Mouse (Mus musculus): ENCODE results near the gene Hoxa4. TPM values are rescaled to one million over a fixed set of nuclear protein-coding genes. Genes with fewer than 3 reads are reported as not detected.

Gene Hoxa4
- total and polyA plus RNA-seq, 3 experiments: 0.19 TPM; not detected in 2

DNA sequence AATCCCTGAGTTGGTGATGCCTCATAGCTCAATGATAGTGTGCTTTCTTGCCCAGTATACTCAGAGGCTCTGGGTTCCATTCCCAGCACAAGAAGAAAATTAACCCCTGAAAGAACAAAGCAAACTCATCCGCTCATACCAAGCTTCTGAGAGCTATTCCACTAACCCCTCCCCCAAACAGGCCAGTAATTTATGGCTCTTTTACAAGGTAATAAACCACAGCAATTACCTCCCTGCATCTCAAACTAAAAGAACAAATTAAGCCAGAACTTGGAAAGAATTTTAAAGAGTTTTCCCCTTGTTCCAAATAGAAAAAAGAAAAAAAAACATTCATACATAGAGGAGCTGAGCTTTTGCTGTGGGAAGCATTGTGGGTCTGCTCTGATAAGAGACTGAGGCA, 8.8 kb downstream of the Hoxa4 start:
- Histone ChIP-seq H3K9ac (ENCODE audit: insufficient read depth, low read depth) (no peak overlapping the region), H3K27ac (ENCODE audit: insufficient read depth, low read depth) (no peak overlapping the region), H3K4me2 (ENCODE audit: insufficient read depth, low read depth, poor library complexity, severe bottlenecking) (no peak overlapping the region), H3K4me3 (replicated peaks in 1 of 3; ENCODE audit: low read depth in 2 of 3, low read length in 2 of 3, poor library complexity in 1 of 3) (no peak overlapping the region), H3K27me3 (replicated peaks) (no peaks in the 10 kb centered on the region), H3K4me1 (ENCODE audit: control insufficient read depth in 1 of 2, insufficient read depth in 2 of 2) (no peaks in the 10 kb centered on the region), H3K36me3 (replicated peaks in 1 of 2; ENCODE audit: control insufficient read depth in 1 of 2, insufficient read depth in 1 of 2, low read length in 1 of 2) (no peaks in the 10 kb centered on the region), H3K9me3 (replicated peaks; ENCODE audit: low read length) (no peaks in the 10 kb centered on the region), H3K79me2 (replicated peaks; ENCODE audit: control insufficient read depth, extremely low read depth, insufficient read depth, poor library complexity, severe bottlenecking) (no peaks in the 10 kb centered on the region)
- DNase-seq (ENCODE audit: extremely low read depth): no peak
- in situ Hi-C loops (cut with MboI; ENCODE audit: low pct_ligation_motif_present, low pct_unique_long_range_greater_than_20kb, low sequenced_read_pairs): no loop called here
- TF ChIP-seq ELF1 (IDR thresholded peaks at IDR 0.05; ENCODE audit: low read depth, low read length): no peak
- TF ChIP-seq TBP (conservative IDR thresholded peaks at IDR 0.05; ENCODE audit: low read depth, low read length): no peak
- TF ChIP-seq MAX (IDR thresholded peaks at IDR 0.05; ENCODE audit: low read length): no peak
- no peak for TF ChIP-seq HCFC1 (IDR thresholded peaks at IDR 0.05; ENCODE audit: low read depth, low read length)
- dilution Hi-C loops (cut with MboI; ENCODE audit: extremely low pct_ligation_motif_present, extremely low pct_unique_long_range_greater_than_20kb, low sequenced_read_pairs): no loop called here

DNA sequence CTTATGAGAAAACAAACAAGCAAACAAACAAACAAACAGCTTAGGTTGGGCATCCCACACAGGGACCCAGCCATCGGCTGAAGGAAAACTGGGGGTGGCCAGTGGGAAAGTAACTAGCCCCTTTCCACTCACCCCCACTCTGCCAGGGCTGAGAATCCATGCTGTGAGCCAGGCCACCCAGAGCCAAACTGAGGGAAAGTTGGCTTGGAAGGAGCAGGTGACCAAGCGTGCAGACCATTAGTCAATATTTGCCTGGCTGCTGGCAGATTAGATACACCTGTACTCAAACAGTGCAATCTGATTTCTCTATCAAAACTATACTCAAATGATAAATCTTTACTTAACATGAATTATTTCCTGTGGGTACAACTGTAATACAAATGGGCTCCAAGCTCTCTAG, 9.5 kb downstream of the Hoxa4 start:
- Histone ChIP-seq H3K9ac (ENCODE audit: insufficient read depth, low read depth) (no peak overlapping the region), H3K27ac (ENCODE audit: insufficient read depth, low read depth) (no peak overlapping the region), H3K36me3 (replicated peaks in 1 of 2; ENCODE audit: control insufficient read depth in 1 of 2, insufficient read depth in 1 of 2, low read length in 1 of 2) (no peaks in the 10 kb centered on the region), H3K9me3 (replicated peaks; ENCODE audit: low read length) (no peaks in the 10 kb centered on the region), H3K79me2 (replicated peaks; ENCODE audit: control insufficient read depth, extremely low read depth, insufficient read depth, poor library complexity, severe bottlenecking) (no peaks in the 10 kb centered on the region), H3K4me2 (ENCODE audit: insufficient read depth, low read depth, poor library complexity, severe bottlenecking) (no peak overlapping the region), H3K4me1 (ENCODE audit: control insufficient read depth in 1 of 2, insufficient read depth in 2 of 2) (no peaks in the 10 kb centered on the region), H3K4me3 (replicated peaks in 1 of 3; ENCODE audit: low read depth in 2 of 3, low read length in 2 of 3, poor library complexity in 1 of 3) (no peak overlapping the region), H3K27me3 (replicated peaks) (no peaks in the 10 kb centered on the region)
- DNase-seq (ENCODE audit: extremely low read depth): no peak
- TF ChIP-seq BHLHE40 (IDR thresholded peaks at IDR 0.05; ENCODE audit: low read depth, low read length): no peak
- TF ChIP-seq CHD1 (IDR thresholded peaks at IDR 0.05; ENCODE audit: low read depth, low read length): no peak
- TF ChIP-seq CTCF (conservative IDR thresholded peaks at IDR 0.05 in 1 of 2, IDR thresholded peaks at IDR 0.05 in 1 of 2; ENCODE audit: low read depth in 2 of 2, low read length in 2 of 2): no peak
- no peak for TF ChIP-seq USF2 (conservative IDR thresholded peaks at IDR 0.05; ENCODE audit: low read depth, low read length)
- TF ChIP-seq POLR2A (IDR thresholded peaks at IDR 0.05; ENCODE audit: low read depth, low read length): no peak
- in situ Hi-C loops (cut with MboI; ENCODE audit: low pct_ligation_motif_present, low pct_unique_long_range_greater_than_20kb, low sequenced_read_pairs): no loop called here
- dilution Hi-C loops (cut with MboI; ENCODE audit: extremely low pct_ligation_motif_present, extremely low pct_unique_long_range_greater_than_20kb, low sequenced_read_pairs): no loop called here

DNA sequence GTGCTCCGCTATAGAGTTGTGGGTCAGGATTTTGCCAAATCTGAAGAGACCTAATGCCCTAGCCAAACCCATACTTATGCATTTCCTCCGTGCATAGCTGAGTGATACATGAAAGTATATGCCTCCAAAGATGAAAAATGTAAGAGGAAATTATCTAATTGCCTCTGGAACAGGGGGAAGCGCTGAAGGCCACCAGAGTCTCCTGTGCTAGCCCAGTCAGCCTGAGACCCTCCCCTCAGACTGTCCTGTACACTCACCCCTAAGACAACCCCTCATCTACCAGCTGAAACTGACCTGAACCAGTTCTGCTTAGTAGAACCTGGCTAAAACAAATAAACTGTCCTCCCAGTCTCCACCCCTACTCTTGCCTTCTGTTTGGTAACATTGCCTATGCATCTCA, 10.8 kb downstream of the Hoxa4 start:
- H3K36me3 ChIP-seq (replicated peaks in 1 of 2; ENCODE audit: control insufficient read depth in 1 of 2, insufficient read depth in 1 of 2, low read length in 1 of 2): no peaks in the 10 kb centered on the region
- H3K9me3 ChIP-seq (replicated peaks; ENCODE audit: low read length): no peaks in the 10 kb centered on the region
- in situ Hi-C loops (cut with MboI; ENCODE audit: low pct_ligation_motif_present, low pct_unique_long_range_greater_than_20kb, low sequenced_read_pairs): no loop called here
- H3K27ac ChIP-seq (ENCODE audit: insufficient read depth, low read depth): no peak overlapping the region
- DNase-seq (ENCODE audit: extremely low read depth): no peak
- H3K4me3 ChIP-seq (replicated peaks in 1 of 3; ENCODE audit: low read depth in 2 of 3, low read length in 2 of 3, poor library complexity in 1 of 3): no peak overlapping the region
- no peaks in the 10 kb centered on the region for H3K4me1 ChIP-seq (ENCODE audit: control insufficient read depth in 1 of 2, insufficient read depth in 2 of 2)
- TF ChIP-seq KAT2A (IDR thresholded peaks at IDR 0.05; ENCODE audit: insufficient replicate concordance, low read length) (no peak), PAX5 (IDR thresholded peaks at IDR 0.05; ENCODE audit: low read length) (no peak), IRF4 (IDR thresholded peaks at IDR 0.05; ENCODE audit: low read depth, low read length) (no peak), MAZ (IDR thresholded peaks at IDR 0.05; ENCODE audit: low read depth, low read length) (no peak), UBTF (IDR thresholded peaks at IDR 0.05; ENCODE audit: low read depth, low read length) (no peak), E2F4 (IDR thresholded peaks at IDR 0.05; ENCODE audit: insufficient replicate concordance, low read depth, low read length) (no peak), TCF12 (IDR thresholded peaks at IDR 0.05; ENCODE audit: low read depth, low read length) (no peak), MEF2A (IDR thresholded peaks at IDR 0.05; ENCODE audit: borderline replicate concordance, low read depth, low read length) (no peak), BHLHE40 (IDR thresholded peaks at IDR 0.05; ENCODE audit: low read depth, low read length) (no peak)
- no peak overlapping the region for H3K4me2 ChIP-seq (ENCODE audit: insufficient read depth, low read depth, poor library complexity, severe bottlenecking)
- H3K79me2 ChIP-seq (replicated peaks; ENCODE audit: control insufficient read depth, extremely low read depth, insufficient read depth, poor library complexity, severe bottlenecking): no peaks in the 10 kb centered on the region
- no peaks in the 10 kb centered on the region for H3K27me3 ChIP-seq (replicated peaks)
- dilution Hi-C loops (cut with MboI; ENCODE audit: extremely low pct_ligation_motif_present, extremely low pct_unique_long_range_greater_than_20kb, low sequenced_read_pairs): no loop called here
- no peak overlapping the region for H3K9ac ChIP-seq (ENCODE audit: insufficient read depth, low read depth)

All from CH12.LX (cell line).